Mouse (Mus musculus) heart, postnatal 0 days (tissue): ENCODE results near the gene Rasd1.

Source experiments
- CTCF ChIP-seq: IDR thresholded peaks from 2 replicates; pipeline ENCODE4 v1.5.1; 2016; ENCODE audit warnings: antibody characterized with exemption, control low read depth, low read depth
- EP300 ChIP-seq: IDR thresholded peaks from 2 replicates; pipeline ENCODE4 v1.6.1; 2016; ENCODE audit warnings: antibody characterized with exemption, low read depth

GRCm38 (mm10) chr11:59962590-59962989, 2.2 kb downstream of the Rasd1 start:
- TF ChIP-seq CTCF (no peak), EP300 (no peak)
